Mouse (Mus musculus): Measurements from ENCODE around the gene Lrrc1. TPM values are rescaled to one million over a fixed set of nuclear protein-coding genes. Genes with fewer than 3 reads are reported as not detected.
A peak's percentile ranks its signal among the peaks of the same experiment; 100 is the strongest.

Lrrc1 gene
- total and polyA plus RNA-seq, 3 experiments = 5.3 to 12.1 TPM; not detected in 1

DNA sequence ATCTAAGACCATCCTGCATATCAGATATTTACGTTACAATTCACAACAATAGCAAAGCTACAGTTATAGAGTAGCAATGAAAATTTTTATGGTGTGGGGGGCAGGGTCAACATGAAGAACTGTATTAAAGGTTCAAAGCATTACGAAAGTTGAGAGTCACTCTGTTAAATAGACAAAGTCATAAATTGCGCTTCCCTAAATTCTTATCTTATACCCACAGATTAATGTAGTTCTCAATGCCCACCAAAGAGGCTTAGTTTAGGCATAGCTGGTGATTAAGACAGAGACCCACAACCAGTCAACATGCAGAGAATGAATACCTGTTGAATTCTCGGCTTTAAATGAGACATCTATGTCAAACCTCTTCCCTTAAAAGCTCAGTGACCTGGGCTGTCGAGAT lies 144.9 kb downstream of the Lrrc1 start:
- peak; percentile 56 for DNase-seq (ENCODE audit: low read depth, low spot score)
- H3K79me2 ChIP-seq (ENCODE audit: control insufficient read depth, insufficient read depth, low read length, poor library complexity) = no peaks in the 10 kb centered on the region
- H3K27ac ChIP-seq (ENCODE audit: control insufficient read depth, low read depth, low read length) = no peak overlapping the region
- H3K9ac ChIP-seq (ENCODE audit: control insufficient read depth, low read depth, low read length, poor library complexity, severe bottlenecking) = no peak overlapping the region
- H3K4me1 ChIP-seq (ENCODE audit: control insufficient read depth in 1 of 2, insufficient read depth in 2 of 2, low read length in 2 of 2) = peaks cover 0 to 2% of the 10 kb centered on the region in 2 experiments; a peak in 1 of 4 replicates
- H3K9me3 ChIP-seq (replicated peaks; ENCODE audit: insufficient read depth, low read length) = no peaks in the 10 kb centered on the region
- no peak overlapping the region for H3K4me3 ChIP-seq (ENCODE audit: control insufficient read depth in 1 of 2, insufficient read depth in 1 of 2, low read depth in 2 of 2, low read length in 2 of 2)
- TF ChIP-seq CTCF (IDR thresholded peaks at IDR 0.05 in 2 of 3, conservative IDR thresholded peaks at IDR 0.05 in 1 of 3; ENCODE audit: control insufficient read depth in 1 of 3, insufficient read depth in 1 of 3, low read depth in 2 of 3, low read length in 3 of 3, poor library complexity in 1 of 3, severe bottlenecking in 1 of 3) (no peak), MAFK (IDR thresholded peaks at IDR 0.05; ENCODE audit: borderline replicate concordance, low read depth, low read length) (no peak), MAZ (IDR thresholded peaks at IDR 0.05; ENCODE audit: low read depth, low read length) (no peak), POLR2AphosphoS2 (IDR thresholded peaks at IDR 0.05; ENCODE audit: low read length) (no peak), TCF12 (IDR thresholded peaks at IDR 0.05; ENCODE audit: low read depth, low read length) (peak; percentile 36; the same call in 1 of the 2 replicates), NELFE (IDR thresholded peaks at IDR 0.05; ENCODE audit: low read depth, low read length) (no peak), MXI1 (IDR thresholded peaks at IDR 0.05; ENCODE audit: low read depth, low read length) (no peak), RCOR1 (IDR thresholded peaks at IDR 0.05; ENCODE audit: low read depth, low read length) (peak; percentile 29; the same call in 1 of the 2 replicates), GATA1 (IDR thresholded peaks at IDR 0.05; ENCODE audit: low read depth, low read length) (peak; percentile 76), TAL1 (IDR thresholded peaks at IDR 0.05; ENCODE audit: low read length) (peak; percentile 44), EP300 (IDR thresholded peaks at IDR 0.05; ENCODE audit: low read depth in 1 of 2, low read length in 2 of 2) (peak; percentile 53 to 76), ZNF384 (IDR thresholded peaks at IDR 0.05; ENCODE audit: low read depth, low read length) (no peak), NRF1 (IDR thresholded peaks at IDR 0.05; ENCODE audit: insufficient read depth, low read depth, low read length, poor library complexity, severe bottlenecking) (no peak), RAD21 (IDR thresholded peaks at IDR 0.05; ENCODE audit: low read depth, low read length) (no peak), TBP (IDR thresholded peaks at IDR 0.05; ENCODE audit: low read depth, low read length) (no peak)
- peaks cover 0 to 8% of the 10 kb centered on the region in 2 experiments; a peak in 2 of 4 replicates for H3K36me3 ChIP-seq (ENCODE audit: control insufficient read depth in 1 of 2, insufficient read depth in 2 of 2, low read length in 2 of 2)
- H3K27me3 ChIP-seq (ENCODE audit: control insufficient read depth in 1 of 2, insufficient read depth in 2 of 2, low read length in 2 of 2) = peaks cover 0 to 1% of the 10 kb centered on the region in 2 experiments; a peak in 1 of 4 replicates

DNA sequence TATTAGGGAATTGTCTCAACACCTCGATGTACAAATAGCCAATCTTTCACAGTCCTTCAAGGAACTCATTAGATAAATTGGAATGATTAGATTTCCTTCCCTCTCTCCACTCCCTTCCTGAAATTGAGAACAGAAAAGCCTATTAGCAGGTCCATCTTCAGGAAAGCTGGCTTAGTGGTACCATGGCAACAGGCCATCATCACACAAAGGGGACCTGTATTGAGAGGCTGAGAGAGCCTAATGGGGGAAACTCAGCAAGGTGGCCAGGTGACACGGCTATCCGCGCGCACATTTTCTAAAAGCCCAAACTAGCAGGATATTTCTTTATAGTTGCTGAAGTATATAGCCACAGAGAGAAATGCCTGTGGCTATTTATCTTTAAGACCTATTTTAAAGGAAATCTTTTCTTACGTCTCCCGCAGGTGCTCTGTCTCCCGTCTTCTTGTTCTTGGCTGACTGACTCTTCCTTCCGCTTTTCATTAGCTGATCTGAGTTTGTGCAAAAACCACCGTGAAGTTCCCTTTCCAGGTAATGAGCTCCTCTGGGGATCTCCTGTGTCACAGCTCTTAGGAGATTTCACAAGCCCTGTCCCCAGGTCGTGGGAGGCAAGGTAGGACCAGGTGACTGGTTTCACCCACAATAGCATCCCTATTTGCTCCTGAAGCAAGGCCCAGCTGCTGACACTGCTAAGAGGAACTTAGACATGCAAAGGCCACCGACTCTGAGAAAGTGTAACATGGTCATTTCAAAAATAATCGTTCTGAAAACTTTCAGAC lies 145.6 kb downstream of the Lrrc1 start:
- TF ChIP-seq MYC (IDR thresholded peaks at IDR 0.05; ENCODE audit: low read depth, low read length) (0 out of 2 replicates have a peak, but pooled peaks have one; percentile 2), POLR2AphosphoS2 (IDR thresholded peaks at IDR 0.05; ENCODE audit: low read length) (no peak), HCFC1 (IDR thresholded peaks at IDR 0.05; ENCODE audit: low read depth, low read length) (no peak), TAL1 (IDR thresholded peaks at IDR 0.05; ENCODE audit: low read length) (no peak)
- DNase-seq (ENCODE audit: low read depth, low spot score) = peak; percentile 47
- Histone ChIP-seq H3K4me1 (ENCODE audit: control insufficient read depth in 1 of 2, insufficient read depth in 2 of 2, low read length in 2 of 2) (peaks cover 0 to 2% of the 10 kb centered on the region in 2 experiments; a peak in 1 of 4 replicates), H3K9ac (ENCODE audit: control insufficient read depth, low read depth, low read length, poor library complexity, severe bottlenecking) (no peak overlapping the region), H3K27me3 (ENCODE audit: control insufficient read depth in 1 of 2, insufficient read depth in 2 of 2, low read length in 2 of 2) (peaks cover 0 to 1% of the 10 kb centered on the region in 2 experiments; a peak in 1 of 4 replicates), H3K79me2 (ENCODE audit: control insufficient read depth, insufficient read depth, low read length, poor library complexity) (no peaks in the 10 kb centered on the region), H3K36me3 (ENCODE audit: control insufficient read depth in 1 of 2, insufficient read depth in 2 of 2, low read length in 2 of 2) (peaks cover 0 to 8% of the 10 kb centered on the region in 2 experiments; a peak in 2 of 4 replicates), H3K4me3 (ENCODE audit: control insufficient read depth in 1 of 2, insufficient read depth in 1 of 2, low read depth in 2 of 2, low read length in 2 of 2) (no peak overlapping the region), H3K9me3 (replicated peaks; ENCODE audit: insufficient read depth, low read length) (no peaks in the 10 kb centered on the region), H3K27ac (ENCODE audit: control insufficient read depth, low read depth, low read length) (no peak overlapping the region)

Measured in MEL (cell line).